Mouse (Mus musculus): ENCODE measurements at regions not wholly inside any gene's neighbourhood (a gene's known extent, or its start where the extent isn't known, plus 50 kb on each side); places are given as distances from the start of the nearest gene placed in this dataset.

DNA sequence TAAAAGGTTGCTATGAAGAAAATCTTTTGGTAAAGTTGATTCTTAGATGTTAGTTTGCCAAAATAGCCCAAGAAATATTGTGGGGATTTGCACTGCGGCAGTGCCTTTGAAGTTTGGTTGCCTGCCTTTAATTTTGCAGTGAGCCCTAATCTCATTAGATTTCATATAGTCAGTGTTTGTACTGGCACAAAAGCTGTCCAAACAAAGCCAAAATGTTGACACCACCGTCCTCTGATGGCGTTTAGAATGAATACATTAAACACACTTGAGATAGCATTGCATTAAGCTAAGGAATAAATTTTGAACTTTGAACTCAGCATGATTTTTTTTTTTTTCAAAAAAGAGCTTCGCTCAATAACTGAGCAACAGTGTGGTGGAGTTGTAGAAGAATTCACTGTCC is 51.9 kb upstream of the Gm5148 start:
- TF ChIP-seq EP300 (IDR thresholded peaks at IDR 0.05; ENCODE audit: low read depth): no peak
- TF ChIP-seq CTCF (IDR thresholded peaks at IDR 0.05; ENCODE audit: low read depth): no peak
